ENCODE assay signal across 21 mouse cellular contexts in the genomic region with DNA sequence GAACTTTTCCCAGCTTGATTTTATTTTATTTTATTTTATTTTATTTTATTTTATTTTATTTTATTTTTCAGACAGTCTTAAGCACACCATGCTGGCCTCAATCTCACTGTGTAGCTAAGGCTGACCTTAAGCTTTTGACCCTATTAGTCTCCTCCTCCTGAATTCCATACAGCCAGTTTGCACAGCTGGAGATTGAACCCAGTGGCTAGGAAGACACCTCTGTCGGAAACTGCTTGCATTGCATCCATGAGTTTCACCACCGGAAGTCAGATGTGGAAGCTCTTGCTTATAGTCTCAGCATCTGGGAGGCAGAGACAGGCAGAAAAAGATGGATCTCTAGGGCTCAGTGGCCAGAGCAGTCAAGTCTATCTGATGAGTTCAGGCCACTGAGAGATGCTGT.
DNase-seq lines count a peak whose midpoint lies in the region; ATAC-seq and TF ChIP-seq lines count a peak whose summit lies in the region.
"Had no signal": no experiment of that assay in that cellular context is flagged by ENCODE, and none has a peak within 500 bp of the region (broad histone marks: within the 10 kb centered on the region; RNA-seq: fewer than 3 reads in every experiment).

No protein-coding gene starts in this region.

- no peak overlapping the region for H3K27ac ChIP-seq in heart, embryonic 10.5 days
- H3K27ac ChIP-seq: embryonic facial prominence, embryonic 13.5 days; forebrain, embryonic 12.5 days; heart, adult 2 months; hindbrain, embryonic 12.5 days had no signal

- TF ChIP-seq CTCF in E14TG2a.4 (conservative IDR thresholded peaks at IDR 0.05; ENCODE audit: low read length), result no peak

- H3K4me3 ChIP-seq in heart, embryonic 10.5 days, result no peak overlapping the region
- peak overlapping the region; percentile 59 for H3K4me3 ChIP-seq in E14TG2a.4 (replicated peaks; ENCODE audit: low read length)
- H3K4me3 ChIP-seq: embryonic facial prominence, embryonic 13.5 days; forebrain, embryonic 12.5 days; heart, adult 2 months; heart, embryonic 12.5 days; hindbrain, embryonic 12.5 days had no signal

- no peaks in the 10 kb centered on the region for H3K27me3 ChIP-seq in heart, embryonic 10.5 days (ENCODE audit: insufficient read depth, poor library complexity, severe bottlenecking)
- H3K27me3 ChIP-seq in E14TG2a.4 (ENCODE audit: insufficient read depth, low read length), result peaks cover 8% of the 10 kb centered on the region; the same call in 1 of the 2 replicates
- H3K27me3 ChIP-seq: embryonic facial prominence, embryonic 13.5 days; forebrain, embryonic 12.5 days; heart, embryonic 12.5 days; hindbrain, embryonic 12.5 days had no signal

- 58% methylated on average over 2 of the region's 2 CpGs for WGBS in heart, embryonic 10.5 days

- ATAC-seq in inflammation-experienced regulatory T-cells, adult 6 months, result no peak
- ATAC-seq: forebrain, embryonic 16.5 days; hindbrain, embryonic 16.5 days had no signal

- no peaks in the 10 kb centered on the region for H3K36me3 ChIP-seq in heart, embryonic 10.5 days
- no peaks in the 10 kb centered on the region for H3K36me3 ChIP-seq in E14TG2a.4 (ENCODE audit: insufficient read depth, low read length)
- H3K36me3 ChIP-seq: embryonic facial prominence, embryonic 13.5 days; forebrain, embryonic 12.5 days; heart, embryonic 12.5 days; hindbrain, embryonic 12.5 days had no signal

- peak; percentile 52 for DNase-seq in heart, embryonic 10.5 days (ENCODE audit: low spot score)
- no peak for DNase-seq in heart, postnatal 4 days
- DNase-seq in ES-CJ7 (ENCODE audit: low read depth, low spot score), result peak; percentile 72
- DNase-seq in embryo, embryonic 11 days, result peak; percentile 18
- no peak for DNase-seq in cerebellum, adult 9-11 months
- DNase-seq: adrenal gland, adult 8-10 months; adrenal gland, postnatal 36 days; cerebellum, adult 2 months; cerebellum, postnatal 14 days; gastrocnemius, postnatal 10 days; heart, adult 2 months; heart, postnatal 36 days; kidney, adult 18-20 months had no signal

- no peaks in the 10 kb centered on the region for H3K4me1 ChIP-seq in heart, embryonic 10.5 days
- H3K4me1 ChIP-seq in E14TG2a.4 (replicated peaks; ENCODE audit: low read depth, low read length), result peaks cover 46% of the 10 kb centered on the region
- H3K4me1 ChIP-seq: embryonic facial prominence, embryonic 13.5 days; forebrain, embryonic 12.5 days; heart, embryonic 12.5 days; hindbrain, embryonic 12.5 days had no signal

- H3K9me3 ChIP-seq in heart, embryonic 10.5 days, result no peaks in the 10 kb centered on the region
- H3K9me3 ChIP-seq in E14TG2a.4 (ENCODE audit: low read length), result no peaks in the 10 kb centered on the region
- H3K9me3 ChIP-seq: embryonic facial prominence, embryonic 13.5 days; forebrain, embryonic 12.5 days; heart, embryonic 12.5 days; hindbrain, embryonic 12.5 days had no signal

Comparison
In these comparisons a context has a peak if more than half of its experiments do, and no peak if none do; other contexts are left out.
1. DNase-seq: peak in heart, embryonic 10.5 days (single experiment), ES-CJ7 (single experiment) and embryo, embryonic 11 days (single experiment); none in heart, postnatal 4 days (single experiment) and cerebellum, adult 9-11 months (single experiment).